Mouse (Mus musculus) MEL (cell line): ENCODE data around the gene Ubtf. TPM values are rescaled to one million over a fixed set of nuclear protein-coding genes. Genes with fewer than 3 reads are reported as not detected.

Experiments used
- DNase-seq: peaks from one replicate; pipeline ENCODE4 v3.0.0; 2011; ENCODE audit warnings: low read depth, low spot score
- H3K27ac ChIP-seq: 2 replicates; pipeline ENCODE4 v1.5.1; 2012; ENCODE audit warnings: low read depth, mild to moderate bottlenecking, control low read depth, low read length, moderate library complexity; ENCODE audit not compliant: control insufficient read depth
- H3K27me3 ChIP-seq, 2 experiments: fragments of 150-350 bp in 1 of 2; sonication (generic) in 1 of 2; 2 replicates each; pipeline ENCODE4 v1.6.1; 2012; ENCODE audit warnings: low read length in 2 of 2, mild to moderate bottlenecking in 2 of 2, improper control_type of control experiment in 1 of 2, moderate library complexity in 1 of 2; ENCODE audit not compliant: insufficient read depth in 2 of 2, control insufficient read depth in 1 of 2
- H3K36me3 ChIP-seq, 2 experiments: 2 replicates each; pipeline ENCODE4 v1.6.1; 2012 to 2014; ENCODE audit warnings: low read length in 2 of 2, improper control_type of control experiment in 1 of 2, inconsistent platforms in 1 of 2, mild to moderate bottlenecking in 1 of 2; ENCODE audit not compliant: insufficient read depth in 2 of 2, control insufficient read depth in 1 of 2
- H3K4me1 ChIP-seq, 2 experiments: fragments of 150-350 bp in 1 of 2; sonication (generic) in 1 of 2; 2 replicates each; pipeline ENCODE4 v1.6.1; 2012; ENCODE audit warnings: low read length in 2 of 2, improper control_type of control experiment in 1 of 2, mild to moderate bottlenecking in 1 of 2; ENCODE audit not compliant: insufficient read depth in 2 of 2, control insufficient read depth in 1 of 2
- H3K4me3 ChIP-seq, 2 experiments: fragments of 150-350 bp in 1 of 2; sonication (generic) in 1 of 2; 2 replicates each; pipeline ENCODE4 v1.5.1; 2012; ENCODE audit warnings: low read depth in 2 of 2, low read length in 2 of 2, mild to moderate bottlenecking in 2 of 2, moderate library complexity in 2 of 2, control low read depth in 1 of 2, improper control_type of control experiment in 1 of 2; ENCODE audit not compliant: control insufficient read depth in 1 of 2, insufficient read depth in 1 of 2
- H3K79me2 ChIP-seq: 2 replicates; pipeline ENCODE4 v1.6.1; 2012; ENCODE audit warnings: mild to moderate bottlenecking, low read length, moderate library complexity; ENCODE audit not compliant: control insufficient read depth, poor library complexity, insufficient read depth
- H3K9ac ChIP-seq: 2 replicates; pipeline ENCODE4 v1.6.1; 2012; ENCODE audit warnings: low read depth, mild to moderate bottlenecking, control low read depth, low read length, moderate library complexity; ENCODE audit not compliant: control insufficient read depth, poor library complexity, severe bottlenecking
- H3K9me3 ChIP-seq: fragments of 150-350 bp; sonication (generic); replicated peaks from 2 replicates; pipeline ENCODE4 v1.6.1; 2012; ENCODE audit warnings: mild to moderate bottlenecking, low read length, improper control_type of control experiment, moderate library complexity; ENCODE audit not compliant: insufficient read depth
- CTCF ChIP-seq, 3 experiments: IDR thresholded peaks in 2 of 3; conservative IDR thresholded peaks in 1 of 3; 2 replicates each; pipeline ENCODE4 v1.5.1; 2011 to 2012; ENCODE audit warnings: low read length in 3 of 3, low read depth in 2 of 3, mild to moderate bottlenecking in 2 of 3, improper control_type of control experiment in 1 of 3, inconsistent platforms in 1 of 3, mixed read lengths in 1 of 3, moderate library complexity in 1 of 3; ENCODE audit not compliant: control insufficient read depth in 1 of 3, insufficient read depth in 1 of 3, poor library complexity in 1 of 3, severe bottlenecking in 1 of 3
- EP300 ChIP-seq, 2 experiments: IDR thresholded peaks; 2 replicates each; pipeline ENCODE4 v1.6.1; 2011; ENCODE audit warnings: improper control_type of control experiment in 2 of 2, low read length in 2 of 2, low read depth in 1 of 2, mild to moderate bottlenecking in 1 of 2
- ETS1 ChIP-seq: IDR thresholded peaks from 2 replicates; pipeline ENCODE4 v1.6.1; 2012; ENCODE audit warnings: low read depth, mild to moderate bottlenecking, inconsistent platforms, low read length, improper control_type of control experiment, moderate library complexity
- GABPA ChIP-seq: IDR thresholded peaks from 2 replicates; pipeline ENCODE4 v1.6.1; 2012; ENCODE audit warnings: low read depth, mild to moderate bottlenecking, inconsistent platforms, low read length, improper control_type of control experiment, moderate library complexity
- GATA1 ChIP-seq: IDR thresholded peaks from 2 replicates; pipeline ENCODE4 v1.6.1; 2011; ENCODE audit warnings: low read depth, low read length, improper control_type of control experiment
- HCFC1 ChIP-seq: IDR thresholded peaks from 2 replicates; pipeline ENCODE4 v1.6.1; 2012; ENCODE audit warnings: low read depth, mild to moderate bottlenecking, inconsistent platforms, low read length, improper control_type of control experiment, moderate library complexity
- JUND ChIP-seq: IDR thresholded peaks from 2 replicates; pipeline ENCODE4 v1.6.1; 2011; ENCODE audit warnings: low read depth, mild to moderate bottlenecking, improper control_type of control experiment, low read length
- KAT2A ChIP-seq: conservative IDR thresholded peaks from 2 replicates; pipeline ENCODE4 v1.6.1; 2012; ENCODE audit warnings: low read depth, low read length, improper control_type of control experiment, inconsistent platforms
- MAFK ChIP-seq: IDR thresholded peaks from 2 replicates; pipeline ENCODE4 v1.6.1; 2011; ENCODE audit warnings: low read depth, mild to moderate bottlenecking, low read length, improper control_type of control experiment, borderline replicate concordance
- MAX ChIP-seq: IDR thresholded peaks from 2 replicates; pipeline ENCODE4 v1.6.1; 2011; ENCODE audit warnings: low read length, improper control_type of control experiment
- MYC ChIP-seq: IDR thresholded peaks from 2 replicates; pipeline ENCODE4 v1.6.1; 2011; ENCODE audit warnings: low read depth, mild to moderate bottlenecking, low read length, improper control_type of control experiment, moderate library complexity
- NELFE ChIP-seq: IDR thresholded peaks from 2 replicates; pipeline ENCODE4 v1.6.1; 2011; ENCODE audit warnings: low read depth, low read length, improper control_type of control experiment
- NRF1 ChIP-seq: IDR thresholded peaks from 2 replicates; pipeline ENCODE4 v1.6.1; 2014; ENCODE audit warnings: low read depth, mild to moderate bottlenecking, inconsistent platforms, low read length, improper control_type of control experiment, moderate library complexity; ENCODE audit not compliant: poor library complexity, insufficient read depth, severe bottlenecking
- POLR2A ChIP-seq, 2 experiments: IDR thresholded peaks; 2 replicates each; pipeline ENCODE4 v1.6.1; 2011 to 2012; ENCODE audit warnings: low read length in 2 of 2, mild to moderate bottlenecking in 2 of 2, control low read depth in 1 of 2, improper control_type of control experiment in 1 of 2, low read depth in 1 of 2, moderate library complexity in 1 of 2; ENCODE audit not compliant: control insufficient read depth in 1 of 2, insufficient read depth in 1 of 2, poor library complexity in 1 of 2
- POLR2AphosphoS2 ChIP-seq: IDR thresholded peaks from 2 replicates; pipeline ENCODE4 v1.6.1; 2011; ENCODE audit warnings: low read length, improper control_type of control experiment
- RCOR1 ChIP-seq: IDR thresholded peaks from 2 replicates; pipeline ENCODE4 v1.6.1; 2012; ENCODE audit warnings: low read depth, mild to moderate bottlenecking, inconsistent platforms, low read length, improper control_type of control experiment
- SIN3A ChIP-seq: IDR thresholded peaks from 2 replicates; pipeline ENCODE4 v1.6.1; 2012; ENCODE audit warnings: low read length, improper control_type of control experiment, inconsistent platforms
- SMC3 ChIP-seq: IDR thresholded peaks from 2 replicates; pipeline ENCODE4 v1.6.1; 2011; ENCODE audit warnings: low read depth, low read length, improper control_type of control experiment
- TCF12 ChIP-seq: IDR thresholded peaks from 2 replicates; pipeline ENCODE4 v1.6.1; 2014; ENCODE audit warnings: low read depth, mild to moderate bottlenecking, inconsistent platforms, low read length, improper control_type of control experiment, moderate library complexity
- UBTF ChIP-seq: IDR thresholded peaks from 2 replicates; pipeline ENCODE4 v1.6.1; 2012; ENCODE audit warnings: low read depth, mild to moderate bottlenecking, inconsistent platforms, low read length, improper control_type of control experiment, moderate library complexity, borderline replicate concordance; ENCODE audit not compliant: insufficient read depth
- USF1 ChIP-seq: IDR thresholded peaks from 2 replicates; pipeline ENCODE4 v1.6.1; 2014; ENCODE audit warnings: low read depth, mild to moderate bottlenecking, inconsistent platforms, low read length, improper control_type of control experiment, moderate library complexity
- ZC3H11A ChIP-seq: IDR thresholded peaks from 2 replicates; pipeline ENCODE4 v1.6.1; 2012; ENCODE audit warnings: low read depth, mild to moderate bottlenecking, inconsistent platforms, low read length, improper control_type of control experiment
- ZNF384 ChIP-seq: IDR thresholded peaks from 2 replicates; pipeline ENCODE4 v1.6.1; 2012; ENCODE audit warnings: low read depth, mild to moderate bottlenecking, inconsistent platforms, low read length, improper control_type of control experiment
- polyA plus RNA-seq, 2 experiments: library from polyadenylated mRNA; stranded (reverse) in 1 of 2; unstranded in 1 of 2; fragments of >175 nt in 1 of 2; fragments of >200 nt in 1 of 2; gene quantifications; 2 replicates each; pipeline versions ENCODE4 v1.2.1 to v1.2.4; 2012; ENCODE audit warnings: low replicate concordance in 2 of 2, low read depth in 1 of 2; ENCODE audit not compliant: insufficient read length in 2 of 2, insufficient read depth in 1 of 2, missing spikeins in 1 of 2
- total RNA-seq: library from RNA; depleted of rRNA; stranded (reverse); fragments of 300-350 nt; gene quantifications from 2 replicates; pipeline ENCODE4 v1.2.3, GENCODE M21; 2012

Gene Ubtf
- total and polyA plus RNA-seq, 3 experiments: 76.5 to 189 (median 145) TPM

DNA sequence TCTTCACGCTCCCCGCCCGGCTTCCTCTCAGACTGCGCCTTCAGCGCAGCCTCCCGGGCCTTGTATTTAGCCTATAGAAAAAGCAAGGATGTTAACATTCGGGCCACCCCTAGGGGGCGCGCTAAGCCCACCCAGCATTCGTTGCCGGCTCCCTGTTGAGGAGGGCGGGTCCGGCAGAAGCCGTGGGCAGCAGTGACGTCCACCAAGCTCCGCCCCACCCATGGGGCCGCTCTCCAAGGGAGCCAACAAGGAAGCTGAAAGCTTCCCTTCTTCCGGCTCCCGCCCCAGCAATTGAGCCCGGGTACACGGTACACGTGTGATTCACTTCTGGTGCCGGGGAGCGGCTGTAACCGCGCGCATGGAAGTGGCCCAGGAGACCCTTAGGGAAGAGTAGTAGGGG lies 10.6 kb downstream of the Ubtf start (continued):
- TF ChIP-seq EP300 (IDR thresholded peaks at IDR 0.05; ENCODE audit: low read depth in 1 of 2, low read length in 2 of 2) (0 out of 4 replicates have a peak, but pooled peaks of 1 of the 2 experiments have one; percentile 19), POLR2AphosphoS2 (peak; percentile 93), CTCF (IDR thresholded peaks at IDR 0.05 in 2 of 3, conservative IDR thresholded peaks at IDR 0.05 in 1 of 3; ENCODE audit: control insufficient read depth in 1 of 3, insufficient read depth in 1 of 3, low read depth in 2 of 3, low read length in 3 of 3, poor library complexity in 1 of 3, severe bottlenecking in 1 of 3) (peak in 2 of 3 experiments; percentile 87 to 98), USF1 (0 out of 2 replicates have a peak, but pooled peaks have one; percentile 38), KAT2A (no peak), UBTF (0 out of 2 replicates have a peak, but pooled peaks have one; percentile 22), TCF12 (0 out of 2 replicates have a peak, but pooled peaks have one; percentile 25), ZC3H11A (peak; percentile 39; the same call in 1 of the 2 replicates), SIN3A (peak; percentile 98), MAX (peak; percentile 95), MAFK (no peak), ZNF384 (peak; percentile 74), NRF1 (no peak), HCFC1 (peak; percentile 84), NELFE (peak; percentile 80), MYC (peak; percentile 94)
- TF ChIP-seq, all 39 proteins: peak for 22

DNA sequence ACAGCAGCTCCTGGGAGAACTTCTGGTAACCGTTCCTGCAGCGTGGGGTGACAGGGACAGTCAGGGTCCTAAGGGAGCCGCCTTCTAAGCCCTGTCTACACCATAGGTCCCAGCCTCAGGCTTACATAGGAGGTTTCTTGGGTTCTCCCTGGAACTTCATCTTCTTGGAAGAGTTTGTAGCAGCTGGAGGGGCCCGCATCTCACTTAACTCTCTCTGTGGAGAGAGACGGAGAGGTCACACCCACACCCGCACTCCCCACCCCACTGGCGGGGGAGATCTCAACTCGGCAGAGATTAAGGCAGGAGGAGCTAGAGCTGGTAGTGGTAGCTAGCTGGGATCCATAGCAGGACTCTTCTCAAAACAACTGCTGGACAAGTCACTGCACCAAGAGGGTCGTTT lies 11.4 kb downstream of the Ubtf start:
- Histone ChIP-seq H3K9ac (no peak overlapping the region), H3K27me3 (no peaks in the 10 kb centered on the region), H3K9me3 (no peaks in the 10 kb centered on the region), H3K4me3 (no peak overlapping the region), H3K4me1 (peaks cover 0 to 7% of the 10 kb centered on the region in 2 experiments; a peak in 2 of 4 replicates), H3K79me2 (peaks cover under 1% of the 10 kb centered on the region; the same call in 1 of the 2 replicates), H3K27ac (no peak overlapping the region), H3K36me3 (peaks cover 2 to 5% of the 10 kb centered on the region in 2 experiments; a peak in 3 of 4 replicates)
- TF ChIP-seq USF1: no peak
- TF ChIP-seq NRF1: no peak
- no peak for TF ChIP-seq JUND
- TF ChIP-seq POLR2AphosphoS2: no peak
- TF ChIP-seq ZNF384: no peak
- TF ChIP-seq GATA1: no peak
- no peak for TF ChIP-seq GABPA
- TF ChIP-seq ETS1: no peak
- no peak for TF ChIP-seq RCOR1
- no peak for TF ChIP-seq UBTF
- TF ChIP-seq NELFE: no peak
- TF ChIP-seq SMC3: no peak
- TF ChIP-seq POLR2A (IDR thresholded peaks at IDR 0.05; ENCODE audit: control insufficient read depth in 1 of 2, insufficient read depth in 1 of 2, low read depth in 1 of 2, low read length in 2 of 2, poor library complexity in 1 of 2): no peak
- no peak for TF ChIP-seq MAX
- no peak for TF ChIP-seq TCF12
- no peak for DNase-seq
